Mouse (Mus musculus): ENCODE data around the gene Acot12. TPM values are rescaled to one million over a fixed set of nuclear protein-coding genes. Genes with fewer than 3 reads are reported as not detected.

Gene Acot12
- polyA plus RNA-seq, 1 experiment from 2014 or later = 0.18 TPM

GRCm38 (mm10) chr13:91765627-91766026 is 24.3 kb downstream of the Acot12 start:
- no peak for ATAC-seq (ENCODE audit: low FRiP score, low TSS enrichment)
- Histone ChIP-seq H3K27me3 (ENCODE audit: control insufficient read depth, insufficient read depth, low read length) (no peaks in the 10 kb centered on the region), H3K36me3 (ENCODE audit: control insufficient read depth, insufficient read depth, low read length) (no peaks in the 10 kb centered on the region), H3K9me3 (ENCODE audit: control insufficient read depth, low read length) (no peaks in the 10 kb centered on the region), H3K4me2 (replicated peaks; ENCODE audit: low read depth, low read length) (no peak overlapping the region), H3K4me3 (ENCODE audit: low read length) (no peak overlapping the region), H3K4me1 (ENCODE audit: control insufficient read depth, insufficient read depth, low read length) (no peaks in the 10 kb centered on the region), H3K9ac (ENCODE audit: low read depth, low read length) (no peak overlapping the region), H3K27ac (ENCODE audit: low read depth, low read length) (no peak overlapping the region)
- WGBS = 95% methylated on average over 4 of the region's 4 CpGs

- Histone ChIP-seq H3K27me3 (ENCODE audit: control insufficient read depth, insufficient read depth, low read length) (no peaks in the 10 kb centered on the region), H3K27ac (ENCODE audit: low read depth, low read length) (no peak overlapping the region), H3K4me3 (ENCODE audit: low read length) (no peak overlapping the region), H3K9ac (ENCODE audit: low read depth, low read length) (no peak overlapping the region), H3K4me2 (replicated peaks; ENCODE audit: low read depth, low read length) (no peak overlapping the region), H3K36me3 (ENCODE audit: control insufficient read depth, insufficient read depth, low read length) (no peaks in the 10 kb centered on the region), H3K9me3 (ENCODE audit: control insufficient read depth, low read length) (no peaks in the 10 kb centered on the region), H3K4me1 (ENCODE audit: control insufficient read depth, insufficient read depth, low read length) (no peaks in the 10 kb centered on the region)
- WGBS = 77% methylated on average over 9 of the region's 9 CpGs
- no peak for ATAC-seq (ENCODE audit: low FRiP score, low TSS enrichment)
Observed at GRCm38 (mm10) chr13:91768683-91769651, 27.7 kb downstream of the Acot12 start.

GRCm38 (mm10) chr13:91778092-91778491 is 36.8 kb downstream of the Acot12 start:
- Histone ChIP-seq H3K27ac (ENCODE audit: low read depth, low read length) (no peak overlapping the region), H3K27me3 (ENCODE audit: control insufficient read depth, insufficient read depth, low read length) (no peaks in the 10 kb centered on the region), H3K4me2 (replicated peaks; ENCODE audit: low read depth, low read length) (no peak overlapping the region), H3K4me3 (ENCODE audit: low read length) (no peak overlapping the region), H3K36me3 (ENCODE audit: control insufficient read depth, insufficient read depth, low read length) (no peaks in the 10 kb centered on the region), H3K9me3 (ENCODE audit: control insufficient read depth, low read length) (no peaks in the 10 kb centered on the region), H3K4me1 (ENCODE audit: control insufficient read depth, insufficient read depth, low read length) (no peaks in the 10 kb centered on the region), H3K9ac (ENCODE audit: low read depth, low read length) (no peak overlapping the region)
- ATAC-seq (ENCODE audit: low FRiP score, low TSS enrichment) = no peak
- WGBS = 93% methylated on average over 5 of the region's 5 CpGs

GRCm38 (mm10) chr13:91779892-91780291 is 38.6 kb downstream of the Acot12 start:
- H3K4me2 ChIP-seq (replicated peaks; ENCODE audit: low read depth, low read length) = no peak overlapping the region
- H3K36me3 ChIP-seq (ENCODE audit: control insufficient read depth, insufficient read depth, low read length) = no peaks in the 10 kb centered on the region
- H3K27me3 ChIP-seq (ENCODE audit: control insufficient read depth, insufficient read depth, low read length) = no peaks in the 10 kb centered on the region
- H3K9me3 ChIP-seq (ENCODE audit: control insufficient read depth, low read length) = no peaks in the 10 kb centered on the region
- no peaks in the 10 kb centered on the region for H3K4me1 ChIP-seq (ENCODE audit: control insufficient read depth, insufficient read depth, low read length)
- H3K9ac ChIP-seq (ENCODE audit: low read depth, low read length) = no peak overlapping the region
- no peak overlapping the region for H3K4me3 ChIP-seq (ENCODE audit: low read length)
- no peak overlapping the region for H3K27ac ChIP-seq (ENCODE audit: low read depth, low read length)
- ATAC-seq (ENCODE audit: low FRiP score, low TSS enrichment) = no peak

GRCm38 (mm10) chr13:91792035-91792434 is 50.7 kb downstream of the Acot12 start:
- Histone ChIP-seq H3K4me1 (ENCODE audit: control insufficient read depth, insufficient read depth, low read length) (no peaks in the 10 kb centered on the region), H3K9me3 (ENCODE audit: control insufficient read depth, low read length) (no peaks in the 10 kb centered on the region), H3K27ac (ENCODE audit: low read depth, low read length) (no peak overlapping the region), H3K4me2 (replicated peaks; ENCODE audit: low read depth, low read length) (no peak overlapping the region), H3K27me3 (ENCODE audit: control insufficient read depth, insufficient read depth, low read length) (no peaks in the 10 kb centered on the region), H3K36me3 (ENCODE audit: control insufficient read depth, insufficient read depth, low read length) (peaks cover 14% of the 10 kb centered on the region), H3K9ac (ENCODE audit: low read depth, low read length) (no peak overlapping the region), H3K4me3 (ENCODE audit: low read length) (no peak overlapping the region)
- no peak for ATAC-seq (ENCODE audit: low FRiP score, low TSS enrichment)
- WGBS = 60% methylated on average over 1 of the region's 1 CpGs

GRCm38 (mm10) chr13:91794926-91795436 is 53.7 kb downstream of the Acot12 start:
- no peak overlapping the region for H3K4me2 ChIP-seq (replicated peaks; ENCODE audit: low read depth, low read length)
- H3K9ac ChIP-seq (ENCODE audit: low read depth, low read length) = no peak overlapping the region
- H3K4me1 ChIP-seq (ENCODE audit: control insufficient read depth, insufficient read depth, low read length) = no peaks in the 10 kb centered on the region
- no peak for ATAC-seq (ENCODE audit: low FRiP score, low TSS enrichment)
- H3K27ac ChIP-seq (ENCODE audit: low read depth, low read length) = no peak overlapping the region
- H3K9me3 ChIP-seq (ENCODE audit: control insufficient read depth, low read length) = no peaks in the 10 kb centered on the region
- no peak overlapping the region for H3K4me3 ChIP-seq (ENCODE audit: low read length)
- H3K27me3 ChIP-seq (ENCODE audit: control insufficient read depth, insufficient read depth, low read length) = no peaks in the 10 kb centered on the region
- 95% methylated on average over 13 of the region's 13 CpGs for WGBS
- peaks cover 42% of the 10 kb centered on the region for H3K36me3 ChIP-seq (ENCODE audit: control insufficient read depth, insufficient read depth, low read length)

- Histone ChIP-seq H3K4me2 (replicated peaks; ENCODE audit: low read depth, low read length) (no peak overlapping the region), H3K27ac (ENCODE audit: low read depth, low read length) (no peak overlapping the region), H3K4me3 (ENCODE audit: low read length) (no peak overlapping the region), H3K4me1 (ENCODE audit: control insufficient read depth, insufficient read depth, low read length) (no peaks in the 10 kb centered on the region), H3K9me3 (ENCODE audit: control insufficient read depth, low read length) (no peaks in the 10 kb centered on the region), H3K9ac (ENCODE audit: low read depth, low read length) (no peak overlapping the region), H3K27me3 (ENCODE audit: control insufficient read depth, insufficient read depth, low read length) (no peaks in the 10 kb centered on the region), H3K36me3 (ENCODE audit: control insufficient read depth, insufficient read depth, low read length) (peaks cover 48% of the 10 kb centered on the region)
- ATAC-seq (ENCODE audit: low FRiP score, low TSS enrichment) = no peak
- WGBS = 95% methylated on average over 10 of the region's 10 CpGs
Observed at GRCm38 (mm10) chr13:91795593-91795992, 54.3 kb downstream of the Acot12 start.

GRCm38 (mm10) chr13:91796003-91796402 is 54.7 kb downstream of the Acot12 start:
- H3K27ac ChIP-seq (ENCODE audit: low read depth, low read length) = no peak overlapping the region
- H3K27me3 ChIP-seq (ENCODE audit: control insufficient read depth, insufficient read depth, low read length) = no peaks in the 10 kb centered on the region
- peaks cover 53% of the 10 kb centered on the region for H3K36me3 ChIP-seq (ENCODE audit: control insufficient read depth, insufficient read depth, low read length)
- H3K4me1 ChIP-seq (ENCODE audit: control insufficient read depth, insufficient read depth, low read length) = no peaks in the 10 kb centered on the region
- H3K9ac ChIP-seq (ENCODE audit: low read depth, low read length) = no peak overlapping the region
- 93% methylated on average over 6 of the region's 6 CpGs for WGBS
- H3K4me3 ChIP-seq (ENCODE audit: low read length) = no peak overlapping the region
- no peaks in the 10 kb centered on the region for H3K9me3 ChIP-seq (ENCODE audit: control insufficient read depth, low read length)
- H3K4me2 ChIP-seq (replicated peaks; ENCODE audit: low read depth, low read length) = no peak overlapping the region
- no peak for ATAC-seq (ENCODE audit: low FRiP score, low TSS enrichment)

GRCm38 (mm10) chr13:91796916-91797315 is 55.6 kb downstream of the Acot12 start:
- no peaks in the 10 kb centered on the region for H3K27me3 ChIP-seq (ENCODE audit: control insufficient read depth, insufficient read depth, low read length)
- H3K36me3 ChIP-seq (ENCODE audit: control insufficient read depth, insufficient read depth, low read length) = peaks cover 56% of the 10 kb centered on the region
- no peak overlapping the region for H3K27ac ChIP-seq (ENCODE audit: low read depth, low read length)
- no peak overlapping the region for H3K4me3 ChIP-seq (ENCODE audit: low read length)
- no peak for ATAC-seq (ENCODE audit: low FRiP score, low TSS enrichment)
- no peaks in the 10 kb centered on the region for H3K9me3 ChIP-seq (ENCODE audit: control insufficient read depth, low read length)
- 90% methylated on average over 6 of the region's 6 CpGs for whole genome bisulfite sequencing
- H3K4me2 ChIP-seq (replicated peaks; ENCODE audit: low read depth, low read length) = no peak overlapping the region
- H3K4me1 ChIP-seq (ENCODE audit: control insufficient read depth, insufficient read depth, low read length) = no peaks in the 10 kb centered on the region
- H3K9ac ChIP-seq (ENCODE audit: low read depth, low read length) = no peak overlapping the region

Data from kidney, embryonic 14.5 days (tissue).